Mouse (Mus musculus) embryonic facial prominence, embryonic 14.5 days (tissue): Measurements from ENCODE around the gene Pigl. TPM values are rescaled to one million over a fixed set of nuclear protein-coding genes. Genes with fewer than 3 reads are reported as not detected.
"Not testable (repeated sequence)": the region's sequence is repeated elsewhere in the genome, so short reads cannot be mapped to it uniquely, and the experiment has no call there.

ENCODE experiments used
- ATAC-seq: fragments of 200-750 bp; cut with Nextera tagmentation; 2 replicates; pipeline ENCODE4 v1.8.0; 2017; ENCODE audit warnings: low read depth, moderate number of reproducible peaks, moderate TSS enrichment
- DNase-seq: peaks from one replicate; pipeline ENCODE4 v3.0.0-alpha.2; 2015; ENCODE audit warnings: low spot score
- H3K27ac ChIP-seq: fragments of 300-500 bp; sonication (generic); replicated peaks from 2 replicates; pipeline ENCODE4 v1.5.1; 2014; ENCODE audit warnings: low read depth, mild to moderate bottlenecking, low read length, moderate library complexity
- H3K27me3 ChIP-seq: fragments of 300-500 bp; sonication (generic); replicated peaks from 2 replicates; pipeline ENCODE4 v1.6.1; 2014; ENCODE audit warnings: low read length; ENCODE audit not compliant: control insufficient read depth, insufficient read depth
- H3K36me3 ChIP-seq: fragments of 300-500 bp; sonication (generic); 2 replicates; pipeline ENCODE4 v1.6.1; 2014; ENCODE audit warnings: low read length, mixed read lengths; ENCODE audit not compliant: control insufficient read depth, insufficient read depth
- H3K4me1 ChIP-seq: fragments of 300-500 bp; sonication (generic); 2 replicates; pipeline ENCODE4 v1.6.1; 2014; ENCODE audit warnings: antibody characterized with exemption, low read length; ENCODE audit not compliant: control insufficient read depth, insufficient read depth
- H3K4me2 ChIP-seq: fragments of 300-500 bp; sonication (generic); 2 replicates; pipeline ENCODE4 v1.6.1; 2014; ENCODE audit warnings: low read depth, mild to moderate bottlenecking, low read length, moderate library complexity, mixed read lengths
- H3K4me3 ChIP-seq: fragments of 300-500 bp; sonication (generic); 2 replicates; pipeline ENCODE4 v1.5.1; 2014; ENCODE audit warnings: low read depth, mild to moderate bottlenecking, low read length
- H3K9ac ChIP-seq: fragments of 300-500 bp; sonication (generic); 2 replicates; pipeline ENCODE4 v1.6.1; 2014; ENCODE audit warnings: low read depth, mild to moderate bottlenecking, low read length, moderate library complexity, mixed read lengths
- H3K9me3 ChIP-seq: fragments of 300-500 bp; sonication (generic); 2 replicates; pipeline ENCODE4 v1.6.1; 2016; ENCODE audit warnings: low read length; ENCODE audit not compliant: control insufficient read depth
- WGBS: fragments of 180-500 bp; shearing (Covaris S2); extraction: QIAGEN DNeasy Blood & Tissue Kit; methylation state at CpG from one replicate; pipeline ENCODE4 v1.1.7; 2014; 5-methylcytosine and 5-hydroxymethylcytosine counted together
- polyA plus RNA-seq: library from polyadenylated mRNA; unstranded; fragments of >200 nt; fragmentation: Nextera tagmentation; extraction: Ambion mirVana; gene quantifications from 2 replicates; pipeline ENCODE4 v1.2.1, GENCODE M21; 2014

The Pigl gene
- polyA plus RNA-seq, 1 experiment from 2014 or later, result 6.6 TPM

GRCm38 (mm10) chr11:62462529-62462928 lies 4.3 kb downstream of the Pigl start:
- not testable (repeated sequence) for DNase-seq, H3K4me2 ChIP-seq, H3K4me3 ChIP-seq, H3K9me3 ChIP-seq, H3K27me3 ChIP-seq, ATAC-seq, H3K27ac ChIP-seq, H3K9ac ChIP-seq, H3K36me3 ChIP-seq, H3K4me1 ChIP-seq
- 94% methylated on average over 1 of the region's 1 CpGs for WGBS

DNA sequence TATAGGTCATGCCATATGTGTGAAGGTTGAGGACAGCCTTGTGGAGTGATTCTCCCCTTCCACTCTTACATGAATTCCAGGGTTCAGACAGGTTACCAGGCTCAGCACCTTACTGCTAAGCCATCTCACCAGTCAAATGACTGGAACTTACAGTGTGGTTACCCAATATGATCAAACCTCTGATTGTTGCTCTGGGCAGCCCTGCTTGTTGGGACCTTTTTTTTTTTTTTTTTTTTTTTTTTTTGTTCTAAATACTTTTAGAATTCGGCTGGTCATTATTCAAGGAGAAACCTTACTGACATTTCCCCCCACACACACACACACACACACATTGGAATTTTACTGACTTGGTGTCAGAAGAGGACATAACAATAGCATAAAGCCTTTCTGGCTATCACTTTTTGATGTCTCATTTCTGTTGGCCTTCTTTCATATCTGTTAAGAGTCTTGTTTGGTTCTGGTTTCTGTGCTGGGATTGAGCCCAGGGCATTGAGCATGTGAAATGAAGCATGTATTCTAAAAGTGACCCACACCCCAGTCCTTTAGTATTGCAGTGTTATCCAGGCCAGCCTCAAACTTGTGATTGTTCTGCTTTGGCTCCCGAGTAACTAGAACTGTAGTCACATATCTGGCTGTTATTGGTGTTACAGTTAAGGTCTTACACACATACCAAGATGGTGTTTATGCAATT lies 5.1 kb downstream of the Pigl start:
- DNase-seq (no peak), ATAC-seq (no peak)
- whole genome bisulfite sequencing, result 83% methylated on average over 2 of the region's 2 CpGs
- H3K27ac ChIP-seq, result no peak overlapping the region
- H3K9ac ChIP-seq, result no peak overlapping the region
- no peaks in the 10 kb centered on the region for H3K27me3 ChIP-seq
- H3K4me3 ChIP-seq, result no peak overlapping the region
- H3K36me3 ChIP-seq, result 0 out of 2 replicates have a peak, but pooled peaks cover 2% of the 10 kb centered on the region
- H3K4me2 ChIP-seq, result no peak overlapping the region
- no peaks in the 10 kb centered on the region for H3K9me3 ChIP-seq
- H3K4me1 ChIP-seq, result peaks cover 3% of the 10 kb centered on the region; the same call in 1 of the 2 replicates

DNA sequence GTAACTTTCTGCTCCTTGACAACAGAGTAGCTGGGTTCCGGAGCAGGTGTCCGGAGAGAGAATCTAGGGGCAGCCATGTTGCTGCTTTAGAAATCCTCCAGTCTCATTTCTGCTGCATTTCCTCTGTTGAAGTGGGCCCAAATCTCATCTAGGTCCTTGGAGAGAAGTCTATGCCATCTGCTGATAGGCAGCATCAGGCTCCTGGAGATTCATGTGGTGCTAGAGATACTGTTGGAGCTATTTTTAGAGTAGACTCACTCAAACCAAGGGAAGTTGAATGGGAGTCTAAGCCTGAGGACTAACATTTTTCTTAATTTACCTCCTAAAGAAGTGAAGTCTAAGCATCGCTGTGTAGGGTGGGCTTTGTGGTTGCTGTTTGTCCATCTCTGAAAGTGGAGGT lies 6.4 kb downstream of the Pigl start:
- H3K4me2 ChIP-seq, result no peak overlapping the region
- no peaks in the 10 kb centered on the region for H3K9me3 ChIP-seq
- DNase-seq (no peak), ATAC-seq (no peak)
- H3K27ac ChIP-seq, result no peak overlapping the region
- no peaks in the 10 kb centered on the region for H3K4me1 ChIP-seq
- H3K9ac ChIP-seq, result no peak overlapping the region
- no peak overlapping the region for H3K4me3 ChIP-seq
- 0 out of 2 replicates have a peak, but pooled peaks cover 2% of the 10 kb centered on the region for H3K36me3 ChIP-seq
- H3K27me3 ChIP-seq, result no peaks in the 10 kb centered on the region
- WGBS, result 96% methylated on average over 3 of the region's 3 CpGs

DNA sequence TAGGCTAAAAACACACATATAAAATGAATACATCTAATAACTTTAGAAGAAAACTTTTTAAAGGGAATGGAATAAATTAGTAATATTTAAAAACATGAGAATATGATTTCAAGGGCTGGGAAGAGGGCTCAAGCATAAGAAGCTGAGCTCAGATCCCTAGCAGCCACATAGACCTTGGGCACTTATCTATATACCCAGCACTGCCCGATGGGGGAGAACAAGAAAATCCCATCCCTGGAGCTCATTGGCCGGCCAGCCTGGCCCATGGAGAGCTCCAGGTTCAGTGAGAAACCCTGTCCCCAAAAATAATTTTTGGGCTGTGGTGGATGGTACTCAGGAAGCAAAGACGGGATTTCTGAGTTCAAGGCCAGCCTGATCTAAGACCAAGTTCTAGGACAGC lies 7.6 kb downstream of the Pigl start:
- no peak for ATAC-seq
- H3K4me3 ChIP-seq, result no peak overlapping the region
- H3K4me2 ChIP-seq, result no peak overlapping the region
- H3K9ac ChIP-seq, result no peak overlapping the region
- WGBS, result 82% methylated on average over 3 of the region's 3 CpGs
- no peak overlapping the region for H3K27ac ChIP-seq
- H3K36me3 ChIP-seq, result 0 out of 2 replicates have a peak, but pooled peaks cover 2% of the 10 kb centered on the region
- no peaks in the 10 kb centered on the region for H3K27me3 ChIP-seq
- no peaks in the 10 kb centered on the region for H3K4me1 ChIP-seq
- DNase-seq, result no peak
- no peaks in the 10 kb centered on the region for H3K9me3 ChIP-seq

DNA sequence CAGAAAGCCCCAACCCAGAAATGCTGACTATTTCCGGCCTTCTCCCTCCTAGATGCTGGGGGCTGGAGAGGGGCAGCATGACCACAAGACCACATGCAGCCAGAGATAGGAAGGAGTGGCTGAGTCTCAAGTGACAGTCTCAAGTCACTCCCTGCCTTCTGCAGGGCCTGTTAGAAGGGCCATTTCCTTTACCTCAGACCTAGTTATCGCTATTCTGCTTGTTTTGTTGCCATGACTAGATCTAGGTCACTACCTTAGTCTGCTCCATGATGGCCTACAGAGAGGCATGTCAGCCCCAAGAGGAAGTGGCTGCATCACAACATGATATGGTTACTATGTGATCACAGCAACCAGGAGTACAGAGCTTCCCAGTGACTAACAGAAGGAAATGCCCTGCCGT lies 8.3 kb downstream of the Pigl start:
- Histone ChIP-seq H3K9me3 (no peaks in the 10 kb centered on the region), H3K27ac (no peak overlapping the region), H3K4me1 (no peaks in the 10 kb centered on the region), H3K36me3 (0 out of 2 replicates have a peak, but pooled peaks cover 2% of the 10 kb centered on the region), H3K9ac (no peak overlapping the region), H3K4me3 (no peak overlapping the region), H3K4me2 (no peak overlapping the region), H3K27me3 (no peaks in the 10 kb centered on the region)
- DNase-seq (no peak), ATAC-seq (no peak)
- 76% methylated on average over 3 of the region's 3 CpGs for WGBS

DNA sequence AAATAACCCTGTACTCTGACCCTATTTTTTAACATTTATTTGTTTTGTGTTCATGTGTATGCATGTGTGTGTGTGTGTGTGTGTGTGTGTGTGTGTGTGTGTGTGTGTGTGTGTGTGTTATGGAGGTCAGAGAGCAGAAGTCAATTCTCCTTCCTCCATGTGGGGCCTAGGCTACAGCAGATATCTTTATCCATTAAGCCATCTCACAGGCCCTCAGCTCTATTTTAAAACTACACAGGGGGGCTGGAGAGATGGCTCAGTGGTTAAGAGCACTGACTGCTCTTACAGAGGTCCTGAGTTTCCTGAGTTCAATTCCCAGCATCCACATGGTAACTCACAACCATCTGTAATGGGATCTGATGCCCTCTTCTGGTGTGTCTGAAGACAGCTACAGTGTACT lies 9.0 kb downstream of the Pigl start:
- not testable (repeated sequence) for H3K4me1 ChIP-seq, H3K4me3 ChIP-seq, H3K4me2 ChIP-seq, H3K9ac ChIP-seq, ATAC-seq, H3K36me3 ChIP-seq, H3K9me3 ChIP-seq, H3K27ac ChIP-seq, H3K27me3 ChIP-seq, DNase-seq

- no peak overlapping the region for H3K4me3 ChIP-seq
- H3K9me3 ChIP-seq, result no peaks in the 10 kb centered on the region
- H3K9ac ChIP-seq, result no peak overlapping the region
- H3K4me1 ChIP-seq, result no peaks in the 10 kb centered on the region
- no peak for DNase-seq
- no peaks in the 10 kb centered on the region for H3K27me3 ChIP-seq
- H3K27ac ChIP-seq, result no peak overlapping the region
- 90% methylated on average over 6 of the region's 6 CpGs for WGBS
- no peaks in the 10 kb centered on the region for H3K36me3 ChIP-seq
- no peak for ATAC-seq
- H3K4me2 ChIP-seq, result no peak overlapping the region
Observed at GRCm38 (mm10) chr11:62470451-62470850, 12.2 kb downstream of the Pigl start.

- no peak for DNase-seq
- no peak for ATAC-seq
Observed at GRCm38 (mm10) chr11:62473516-62473915, 15.3 kb downstream of the Pigl start.

DNA sequence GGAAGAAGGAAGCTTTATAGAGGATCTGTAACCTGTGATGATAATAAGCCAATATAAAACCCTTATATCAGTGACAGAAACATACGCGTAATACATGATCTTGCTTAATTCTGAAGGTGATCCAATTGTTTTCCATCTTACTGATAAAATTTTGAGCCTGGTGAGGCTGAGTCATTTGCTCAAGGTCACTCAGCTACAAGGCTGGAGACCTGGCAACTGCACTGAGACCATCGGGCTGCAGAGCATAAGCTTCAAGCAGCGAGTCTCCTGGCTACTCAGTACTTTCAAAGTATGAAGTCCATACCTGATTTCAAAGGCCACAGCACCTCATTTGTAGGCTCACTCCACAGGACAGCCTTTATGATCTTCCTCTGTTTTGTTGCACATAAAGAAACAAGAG lies 17.9 kb downstream of the Pigl start:
- WGBS, result 97% methylated on average over 4 of the region's 4 CpGs
- no peak overlapping the region for H3K27ac ChIP-seq
- H3K4me1 ChIP-seq, result no peaks in the 10 kb centered on the region
- no peaks in the 10 kb centered on the region for H3K27me3 ChIP-seq
- no peak for DNase-seq
- H3K9ac ChIP-seq, result no peak overlapping the region
- H3K36me3 ChIP-seq, result no peaks in the 10 kb centered on the region
- ATAC-seq, result no peak
- no peak overlapping the region for H3K4me2 ChIP-seq
- no peak overlapping the region for H3K4me3 ChIP-seq
- no peaks in the 10 kb centered on the region for H3K9me3 ChIP-seq

More at GRCm38 (mm10) chr11:62473516-62473915, 15.3 kb downstream of the Pigl start:
- H3K4me2 ChIP-seq, result no peak overlapping the region
- H3K27me3 ChIP-seq, result no peaks in the 10 kb centered on the region
- 92% methylated on average over 5 of the region's 5 CpGs for WGBS
- no peaks in the 10 kb centered on the region for H3K36me3 ChIP-seq
- H3K4me1 ChIP-seq, result no peaks in the 10 kb centered on the region
- no peaks in the 10 kb centered on the region for H3K9me3 ChIP-seq
- no peak overlapping the region for H3K4me3 ChIP-seq
- H3K9ac ChIP-seq, result no peak overlapping the region
- H3K27ac ChIP-seq, result no peak overlapping the region
